Mouse (Mus musculus) ES-E14 (cell line): Measurements from ENCODE around the gene Tmem140.

Source experiments
- CHD2 ChIP-seq: IDR thresholded peaks from 2 replicates; pipeline ENCODE4 v1.6.1; 2014; ENCODE audit warnings: mild to moderate bottlenecking, low read depth, low read length, inconsistent platforms
- MAFK ChIP-seq: IDR thresholded peaks from 2 replicates; pipeline ENCODE4 v1.6.1; 2014; ENCODE audit warnings: mild to moderate bottlenecking, low read depth, low read length, inconsistent platforms; ENCODE audit not compliant: insufficient read depth
- ZC3H11A ChIP-seq: IDR thresholded peaks from 2 replicates; pipeline ENCODE4 v1.6.1; 2012; ENCODE audit warnings: low read depth, mild to moderate bottlenecking, inconsistent platforms, low read length, borderline replicate concordance

DNA sequence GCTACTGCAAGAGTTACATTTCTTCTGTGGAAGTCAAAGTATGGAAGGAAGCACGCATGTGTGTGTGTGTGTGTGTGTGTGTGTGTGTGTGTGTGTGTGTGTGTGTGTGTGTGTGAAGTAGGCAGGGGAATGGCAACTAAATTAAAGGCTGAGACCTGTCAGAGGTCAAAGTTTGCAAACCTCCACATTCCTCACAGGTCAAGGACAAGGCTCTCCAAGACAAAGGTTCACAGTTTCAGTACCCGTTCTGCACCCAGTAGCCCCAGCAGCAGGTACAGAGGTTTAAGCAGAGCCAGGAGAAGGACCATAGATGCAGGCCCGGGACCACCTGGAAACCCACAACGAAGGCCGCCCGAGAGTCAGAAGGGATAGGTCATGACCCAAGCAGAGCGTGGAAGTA lies 56.2 kb downstream of the Tmem140 start:
- TF ChIP-seq CHD2: no peak
- no peak for TF ChIP-seq ZC3H11A
- TF ChIP-seq MAFK: no peak
